ENCODE assay signal across 10 mouse cellular contexts in the genomic region with DNA sequence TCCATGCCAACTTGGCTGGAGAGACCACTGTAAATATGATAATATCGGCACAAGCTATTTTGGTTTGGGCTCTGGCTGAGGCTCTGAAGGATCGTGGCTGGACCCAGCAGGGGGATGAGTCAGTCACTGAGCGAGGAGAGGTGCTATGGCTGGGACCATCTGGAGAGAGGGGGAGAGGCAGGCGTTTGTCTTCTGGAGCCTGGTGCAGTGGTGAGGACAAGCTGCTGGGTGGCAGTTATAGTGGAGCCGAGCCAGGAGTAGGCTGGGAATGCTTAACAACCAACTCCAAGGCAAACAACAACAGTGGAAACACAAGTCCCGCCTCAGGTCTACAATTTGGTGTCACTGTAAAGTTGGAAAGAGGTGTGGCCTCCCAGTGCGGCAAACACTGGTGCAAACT. TPM values are rescaled to one million over a fixed set of nuclear protein-coding genes. Genes with fewer than 3 reads are reported as not detected.
DNase-seq lines count a peak whose midpoint lies in the region; ATAC-seq lines count a peak whose summit lies in the region.
"Had no signal": no experiment of that assay in that cellular context is flagged by ENCODE, and none has a peak within 500 bp of the region (broad histone marks: within the 10 kb centered on the region; RNA-seq: fewer than 3 reads in every experiment).

No protein-coding gene starts in this region.

- 82% methylated on average over 7 of the region's 7 CpGs for WGBS in midbrain, embryonic 13.5 days

- no peaks in the 10 kb centered on the region for H3K27me3 ChIP-seq in midbrain, embryonic 13.5 days

- no peaks in the 10 kb centered on the region for H3K9me3 ChIP-seq in midbrain, embryonic 13.5 days

- H3K27ac ChIP-seq in midbrain, embryonic 13.5 days = no peak overlapping the region

- DNase-seq in heart, adult 18-20 months = peak; percentile 10 to 21
- no peak for DNase-seq in heart, adult 9 months (ENCODE audit: low spot score in 2 of 2)
- DNase-seq in cerebellum, adult 18-20 months = peak; percentile 57 to 72
- peak; percentile 81 to 83 for DNase-seq in layer of hippocampus, adult 8-10 months (ENCODE audit: low spot score in 2 of 2)
- peak; percentile 16 for DNase-seq in lung, postnatal 36 days
- DNase-seq in adipocyte (ENCODE audit: low spot score) = no peak
- no peak for DNase-seq in adrenal gland, postnatal 36 days
- DNase-seq: kidney, postnatal 25 days had no signal

- H3K9ac ChIP-seq in midbrain, embryonic 13.5 days (replicated peaks) = no peak overlapping the region

- H3K36me3 ChIP-seq in midbrain, embryonic 13.5 days = no peaks in the 10 kb centered on the region

- no peak overlapping the region for H3K4me3 ChIP-seq in midbrain, embryonic 13.5 days (replicated peaks)

- H3K4me1 ChIP-seq in midbrain, embryonic 13.5 days (replicated peaks) = no peaks in the 10 kb centered on the region

- H3K4me2 ChIP-seq in midbrain, embryonic 13.5 days (replicated peaks) = no peak overlapping the region

- no peak for ATAC-seq in midbrain, embryonic 13.5 days

RNA-seq across cellular contexts. Expression of a gene that starts 55.8 kb away (rescaled TPM):
- not detected for total RNA-seq in heart, adult 18-20 months (2021)
- 10 to 100 TPM; 76.7 to 94.1 (median 87.1) TPM for total RNA-seq in layer of hippocampus, adult 8-10 months (2022)
- polyA plus RNA-seq in midbrain, embryonic 13.5 days (2015; fragmentation: Nextera tagmentation; extraction: Ambion mirVana) = 3.0 and 3.2 TPM in 2 replicates
- total RNA-seq in adrenal gland, postnatal 36 days (2021) = 1 to 10 TPM; 3.5 to 4.8 TPM
- total RNA-seq: hematopoietic stem cell, adult 5-6 weeks had no signal

Comparison
In these comparisons a context has a peak if more than half of its experiments do, and no peak if none do; other contexts are left out.
1. DNase-seq: peak in heart, adult 18-20 months (2 of 2), cerebellum, adult 18-20 months (2 of 2), layer of hippocampus, adult 8-10 months (2 of 2) and lung, postnatal 36 days (single experiment); none in heart, adult 9 months (0 of 2), adipocyte (single experiment) and adrenal gland, postnatal 36 days (0 of 2).
2. RNA of a gene that starts 55.8 kb away (total RNA-seq): 76.7 to 94.1 TPM in layer of hippocampus, adult 8-10 months; 3.5 to 4.8 TPM in adrenal gland, postnatal 36 days and not detected in heart, adult 18-20 months; every median in the first group is over 10 times any median in the second.